Mouse (Mus musculus): ENCODE measurements around the gene Gbe1. TPM values are rescaled to one million over a fixed set of nuclear protein-coding genes. Genes with fewer than 3 reads are reported as not detected.

The Gbe1 gene
- polyA plus RNA-seq (2012; rRNA removed; ENCODE audit: low replicate concordance) = 4.4 and 5.3 TPM in 2 replicates

DNA sequence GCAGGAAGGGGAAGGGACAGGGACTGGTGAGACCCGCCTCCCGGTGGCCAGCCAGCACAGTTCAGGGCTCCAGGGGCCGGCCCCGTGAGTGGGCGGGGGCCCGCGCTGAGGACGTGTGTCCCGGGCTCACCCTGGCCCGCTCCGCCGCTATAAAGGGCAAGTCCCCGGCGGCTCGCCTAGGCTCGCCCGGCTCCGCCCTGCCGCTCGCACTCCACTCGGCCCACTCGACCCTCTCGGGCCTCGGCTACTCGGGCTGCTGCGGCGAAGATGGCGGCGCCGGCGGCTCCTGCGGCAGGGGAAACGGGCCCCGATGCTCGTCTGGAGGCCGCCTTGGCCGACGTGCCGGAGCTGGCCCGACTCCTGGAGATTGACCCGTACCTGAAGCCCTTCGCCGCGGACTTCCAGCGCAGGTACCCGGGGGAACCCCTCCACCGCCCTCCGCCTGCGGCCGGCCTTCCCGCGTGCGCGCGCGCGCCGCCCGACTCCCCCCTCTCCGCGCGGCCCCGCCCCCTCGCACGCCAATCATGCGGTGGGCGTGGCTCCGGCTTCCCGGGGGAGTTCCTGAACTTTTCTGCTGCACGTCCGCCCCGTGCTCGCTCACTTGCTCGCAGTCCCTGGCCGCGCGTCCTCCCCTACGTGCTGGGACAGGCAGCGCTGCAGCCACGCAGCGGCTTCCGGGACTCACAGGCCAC, at the start of gene Gbe1:
TSS of gene Gbe1 (plus strand) at position 64 of the 692 bp plus-strand sequence.

